Mouse (Mus musculus) heart, postnatal 0 days (tissue): Measurements from ENCODE around the gene Ptgds. TPM values are rescaled to one million over a fixed set of nuclear protein-coding genes. Genes with fewer than 3 reads are reported as not detected.

Experiments used
- ATAC-seq: fragments of 200-750 bp; cut with Nextera tagmentation; 2 replicates; pipeline ENCODE4 v1.8.0; 2017; ENCODE audit warnings: low read depth, moderate number of reproducible peaks, moderate library complexity; ENCODE audit not compliant: insufficient read depth
- DNase-seq: peaks from one replicate; pipeline ENCODE4 v3.0.0-alpha.2; 2016; ENCODE audit warnings: low spot score
- H3K27ac ChIP-seq: fragments of 300-500 bp; sonication (generic); 2 replicates; pipeline ENCODE4 v1.5.1; 2014; ENCODE audit warnings: low read depth, mild to moderate bottlenecking
- H3K27me3 ChIP-seq: fragments of 300-500 bp; sonication (generic); 2 replicates; pipeline ENCODE4 v1.6.1; 2014; ENCODE audit warnings: low read length, mixed read lengths; ENCODE audit not compliant: control insufficient read depth, insufficient read depth
- H3K36me3 ChIP-seq: fragments of 300-500 bp; sonication (generic); replicated peaks from 2 replicates; pipeline ENCODE4 v1.6.1; 2014; ENCODE audit warnings: low read length, mixed read lengths; ENCODE audit not compliant: control insufficient read depth, insufficient read depth
- H3K4me1 ChIP-seq: fragments of 300-500 bp; sonication (generic); 2 replicates; pipeline ENCODE4 v1.6.1; 2014; ENCODE audit warnings: antibody characterized with exemption; ENCODE audit not compliant: control insufficient read depth, insufficient read depth
- H3K4me2 ChIP-seq: fragments of 300-500 bp; sonication (generic); 2 replicates; pipeline ENCODE4 v1.6.1; 2014; ENCODE audit warnings: low read depth, mild to moderate bottlenecking, low read length, moderate library complexity
- H3K4me3 ChIP-seq: fragments of 300-500 bp; sonication (generic); 2 replicates; pipeline ENCODE4 v1.5.1; 2014; ENCODE audit warnings: low read depth, low read length
- H3K9ac ChIP-seq: fragments of 300-500 bp; sonication (generic); replicated peaks from 2 replicates; pipeline ENCODE4 v1.6.1; 2014; ENCODE audit warnings: low read depth, low read length, mixed read lengths
- H3K9me3 ChIP-seq: fragments of 300-500 bp; sonication (generic); replicated peaks from 2 replicates; pipeline ENCODE4 v1.6.1; 2016; ENCODE audit warnings: low read length; ENCODE audit not compliant: control insufficient read depth
- CTCF ChIP-seq: IDR thresholded peaks from 2 replicates; pipeline ENCODE4 v1.5.1; 2016; ENCODE audit warnings: antibody characterized with exemption, control low read depth, low read depth
- EP300 ChIP-seq: IDR thresholded peaks from 2 replicates; pipeline ENCODE4 v1.6.1; 2016; ENCODE audit warnings: antibody characterized with exemption, low read depth
- WGBS: fragments of 180-500 bp; shearing (Covaris S2); extraction: QIAGEN DNeasy Blood & Tissue Kit; methylation state at CpG from one replicate; pipeline ENCODE4 v1.1.7; 2014; 5-methylcytosine and 5-hydroxymethylcytosine counted together
- polyA plus RNA-seq: library from polyadenylated mRNA; unstranded; fragments of >200 nt; fragmentation: Nextera tagmentation; extraction: Ambion mirVana; gene quantifications from 2 replicates; pipeline ENCODE4 v1.2.1, GENCODE M21; 2015
- total RNA-seq: library from RNA; depleted of rRNA; stranded (reverse); fragments of >200 nt; gene quantifications from 2 replicates; pipeline ENCODE4 v1.2.3, GENCODE M21; 2014; ENCODE audit warnings: low replicate concordance

The Ptgds gene
- total and polyA plus RNA-seq, 2 experiments from 2014 or later = 356 to 711 TPM

- H3K27ac ChIP-seq = no peak overlapping the region
- no peak overlapping the region for H3K9ac ChIP-seq
- no peak overlapping the region for H3K4me2 ChIP-seq
- H3K4me1 ChIP-seq = peaks cover 15% of the 10 kb centered on the region
- peaks cover 7% of the 10 kb centered on the region; the same call in 1 of the 2 replicates for H3K36me3 ChIP-seq
- TF ChIP-seq EP300 (no peak), CTCF (no peak)
- no peak for ATAC-seq
- no peaks in the 10 kb centered on the region for H3K9me3 ChIP-seq
- DNase-seq = no peak
- 0 out of 2 replicates have a peak, but pooled peaks cover 2% of the 10 kb centered on the region for H3K27me3 ChIP-seq
- WGBS = 44% methylated on average over 6 of the region's 6 CpGs
- no peak overlapping the region for H3K4me3 ChIP-seq
Measured at GRCm38 (mm10) chr2:25497846-25498575, 28.2 kb upstream of the Ptgds start.

DNA sequence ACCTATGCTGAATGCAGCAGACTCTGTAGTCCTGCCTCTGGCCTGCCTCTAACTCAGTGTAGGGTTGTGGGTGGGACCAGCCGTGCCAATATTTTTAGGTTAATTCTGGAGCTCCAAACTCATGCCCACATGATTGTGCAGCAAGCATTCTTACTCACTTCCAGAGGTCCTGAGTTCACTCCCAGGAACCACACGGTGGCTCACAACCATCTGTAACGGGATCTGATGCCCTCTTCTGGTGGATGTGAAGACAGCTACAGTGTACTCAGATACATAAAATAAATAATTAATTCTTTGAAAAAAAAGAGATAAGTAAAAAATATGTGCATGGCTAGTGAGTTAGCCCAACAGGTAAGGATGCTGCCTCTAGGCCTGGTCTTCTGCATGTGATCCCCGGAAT, 26.6 kb upstream of the Ptgds start:
- 42% methylated on average over 4 of the region's 4 CpGs for WGBS
- Histone ChIP-seq H3K4me1 (peaks cover 9% of the 10 kb centered on the region), H3K9me3 (no peaks in the 10 kb centered on the region), H3K27me3 (0 out of 2 replicates have a peak, but pooled peaks cover 2% of the 10 kb centered on the region), H3K9ac (no peak overlapping the region), H3K4me3 (no peak overlapping the region), H3K4me2 (no peak overlapping the region), H3K27ac (no peak overlapping the region), H3K36me3 (no peaks in the 10 kb centered on the region)
- TF ChIP-seq CTCF (peak; percentile 59), EP300 (no peak)
- DNase-seq (no peak), ATAC-seq (no peak)

DNA sequence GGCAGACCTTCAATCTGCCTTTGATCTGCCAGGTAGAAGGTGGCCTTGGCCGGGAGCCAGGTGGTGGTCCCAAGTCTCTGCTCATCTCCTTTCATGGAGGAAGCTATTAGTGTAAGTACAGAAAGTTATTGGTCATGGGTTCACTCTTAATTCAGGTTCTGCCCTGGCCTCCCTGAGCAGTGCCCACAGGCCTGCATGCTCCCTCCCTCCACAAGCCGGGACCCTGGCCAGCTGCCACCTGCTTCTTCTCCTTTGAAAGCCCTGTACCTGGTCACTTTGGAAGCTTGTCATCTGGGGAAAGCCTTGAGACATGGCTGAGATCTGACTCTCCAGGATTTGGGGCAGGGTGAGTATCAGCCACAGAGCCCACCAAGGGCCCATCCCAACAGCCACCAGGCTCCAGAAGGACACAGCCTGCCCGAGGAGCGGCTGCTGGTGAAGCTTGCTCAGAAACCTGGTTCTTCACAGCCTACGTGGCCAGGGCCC, 23.7 kb upstream of the Ptgds start, which contains the start of gene Lcn12:
Lcn12 (minus strand) TSS at position 436 of the 486 bp plus-strand sequence.
- 69% methylated on average over 5 of the region's 5 CpGs for WGBS

DNA sequence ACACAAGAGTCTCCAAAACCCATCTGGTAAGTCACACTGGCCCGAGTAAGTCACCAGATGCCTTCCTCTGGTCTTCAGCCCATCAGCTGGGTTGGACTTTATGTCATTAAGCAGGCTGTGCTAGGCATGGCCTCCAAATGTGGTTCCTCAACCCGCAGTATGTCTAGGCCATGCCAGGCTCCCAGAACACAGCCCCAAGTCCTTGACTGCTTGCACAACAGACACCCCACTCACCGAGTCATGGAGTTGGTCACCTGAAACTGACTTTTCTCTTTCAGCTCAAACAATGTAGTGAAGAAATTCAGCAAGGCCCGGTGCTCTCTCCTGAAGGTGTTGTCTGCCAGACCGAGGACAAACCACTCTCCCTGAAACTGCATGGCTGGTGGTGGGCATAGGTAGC, 23.1 kb upstream of the Ptgds start:
- no peaks in the 10 kb centered on the region for H3K4me1 ChIP-seq
- TF ChIP-seq EP300 (no peak), CTCF (no peak)
- H3K9ac ChIP-seq = no peak overlapping the region
- no peak for DNase-seq
- no peak overlapping the region for H3K4me2 ChIP-seq
- H3K9me3 ChIP-seq = no peaks in the 10 kb centered on the region
- 67% methylated on average over 5 of the region's 5 CpGs for WGBS
- no peak for ATAC-seq
- no peak overlapping the region for H3K4me3 ChIP-seq
- H3K36me3 ChIP-seq = no peaks in the 10 kb centered on the region
- H3K27me3 ChIP-seq = 0 out of 2 replicates have a peak, but pooled peaks cover 2% of the 10 kb centered on the region
- H3K27ac ChIP-seq = no peak overlapping the region

More for the DNA sequence above, 23.7 kb upstream of the Ptgds start, which contains the start of gene Lcn12:
- Histone ChIP-seq H3K9me3 (no peaks in the 10 kb centered on the region), H3K27ac (no peak within 1 kb of the TSS), H3K9ac (no peak within 1 kb of the TSS), H3K4me1 (no peaks in the 10 kb centered on the region), H3K36me3 (no peaks in the 10 kb centered on the region), H3K4me2 (no peak within 1 kb of the TSS), H3K27me3 (0 out of 2 replicates have a peak, but pooled peaks cover 2% of the 10 kb centered on the region), H3K4me3 (no peak within 1 kb of the TSS)
- DNase-seq (no peak), ATAC-seq (no peak)
- TF ChIP-seq EP300 (no peak), CTCF (no peak)

GRCm38 (mm10) chr2:25488671-25489068, 18.8 kb upstream of the Ptgds start:
- WGBS = 57% methylated on average over 7 of the region's 7 CpGs
- H3K4me1 ChIP-seq = no peaks in the 10 kb centered on the region
- no peak overlapping the region for H3K4me3 ChIP-seq
- ATAC-seq (no peak), DNase-seq (no peak)
- TF ChIP-seq CTCF = no peak
- TF ChIP-seq EP300 = no peak
- no peak overlapping the region for H3K4me2 ChIP-seq
- no peaks in the 10 kb centered on the region for H3K9me3 ChIP-seq
- no peak overlapping the region for H3K27ac ChIP-seq
- H3K9ac ChIP-seq = no peak overlapping the region
- H3K36me3 ChIP-seq = no peaks in the 10 kb centered on the region
- H3K27me3 ChIP-seq = peaks cover 7% of the 10 kb centered on the region; the same call in 1 of the 2 replicates
